Mouse (Mus musculus) brain, embryonic 14.5 days (tissue): ENCODE measurements at regions not wholly inside any gene's neighbourhood (a gene's known extent, or its start where the extent isn't known, plus 50 kb on each side); places are given as distances from the start of the nearest gene placed in this dataset.

Experiments
- CTCF ChIP-seq: fragments of 200-500 bp; IDR thresholded peaks from 2 replicates; pipeline ENCODE4 v1.5.1; 2012; ENCODE audit warnings: inconsistent platforms, mild to moderate bottlenecking, moderate library complexity, borderline replicate concordance; ENCODE audit not compliant: insufficient read depth, insufficient read length; ENCODE audit errors: extremely low read depth
- POLR2A ChIP-seq: fragments of 200-500 bp; IDR thresholded peaks from 2 replicates; pipeline ENCODE4 v1.6.1; 2012; ENCODE audit warnings: mild to moderate bottlenecking, inconsistent platforms, borderline replicate concordance; ENCODE audit not compliant: poor library complexity, insufficient read depth, insufficient read length, severe bottlenecking; ENCODE audit errors: extremely low read depth

DNA sequence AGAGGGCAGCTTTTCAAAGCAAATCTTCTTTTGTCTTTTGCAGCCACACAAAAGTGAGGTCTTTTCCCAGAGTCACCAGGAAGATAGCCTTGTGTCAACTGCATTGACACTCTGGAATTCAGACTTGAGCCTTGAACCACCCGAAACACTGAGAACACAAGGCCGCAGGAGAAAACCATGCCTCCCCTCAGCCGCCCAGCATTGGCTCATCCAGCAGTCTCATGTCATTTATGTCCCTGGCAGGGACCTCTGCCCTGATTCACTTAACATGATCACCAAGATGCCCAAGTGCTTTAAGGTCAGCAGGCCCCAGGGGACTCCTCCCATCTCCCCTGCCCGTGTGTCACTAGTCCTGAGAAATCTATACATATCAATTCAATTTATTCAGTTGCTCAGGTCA is 173.1 kb upstream of the Kdm8 start:
- TF ChIP-seq CTCF (no peak), POLR2A (no peak)
